Mouse (Mus musculus) mesoderm, embryonic 11.5 days (tissue): ENCODE results near the gene Zfp687.

ENCODE experiments used
- DNase-seq: peaks from one replicate; pipeline ENCODE4 v3.0.0-alpha.2; 2012; ENCODE audit warnings: low read depth, low spot score

Zfp687 gene

GRCm38 (mm10) chr3:94960322-94960721, 54.9 kb downstream of the Zfp687 start:
- no peak for DNase-seq

GRCm38 (mm10) chr3:94959871-94960270, 55.4 kb downstream of the Zfp687 start:
- no peak for DNase-seq

- DNase-seq = no peak
These were observed 57.0 kb downstream of the Zfp687 start for GRCm38 (mm10) chr3:94958295-94958694.
